Mouse (Mus musculus): ENCODE data around the gene Atp8b4.
"Not testable (repeated sequence)": the region's sequence is repeated elsewhere in the genome, so short reads cannot be mapped to it uniquely, and the experiment has no call there.

DNA sequence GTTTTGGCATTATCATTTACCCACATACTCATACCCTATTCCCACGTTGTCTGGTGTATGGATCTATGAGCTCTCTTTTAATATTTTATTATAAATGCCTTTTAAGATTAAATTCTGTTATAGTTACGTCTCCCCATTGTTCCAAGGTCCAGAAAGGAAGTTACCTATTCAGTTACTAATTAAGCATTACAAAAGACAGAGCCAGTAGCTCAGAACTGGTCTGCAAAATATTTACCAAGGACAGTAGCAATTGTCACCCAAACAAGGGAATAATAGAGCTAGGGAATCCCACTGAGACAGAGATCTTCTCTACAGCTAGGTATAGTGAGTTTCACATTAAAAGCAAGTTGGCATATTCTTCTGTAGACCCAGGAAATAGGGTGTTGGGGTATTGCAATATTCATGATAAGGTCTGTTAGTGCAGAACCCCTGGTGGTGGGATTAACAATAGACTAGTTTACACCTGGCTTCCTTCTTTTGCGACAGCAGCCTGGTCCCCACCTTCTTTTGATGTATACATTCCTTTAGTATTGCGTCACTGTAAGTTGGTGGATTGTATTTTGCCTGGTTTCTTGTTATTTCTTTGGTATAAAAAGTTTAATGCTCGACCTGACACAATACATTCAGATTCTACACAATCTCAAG is 22.7 kb upstream of the Atp8b4 start:
- not testable (repeated sequence) for TF ChIP-seq CTCF (IDR thresholded peaks at IDR 0.05; ENCODE audit: borderline replicate concordance, insufficient read depth, low read length); POLR2A (IDR thresholded peaks at IDR 0.05; ENCODE audit: low read depth, low read length)

All from embryonic fibroblast, embryonic 13.5 days (primary cell).